Mouse (Mus musculus) T-helper 1 cell (primary cell): Measurements from ENCODE around the gene Tmem129.

Experiments used
- in situ Hi-C: fragments of 300-600 bp; cut with MboI, MseI; formaldehyde crosslinking; loops from one replicate; pipeline ENCODE4 v1.15.1; 2025; ENCODE audit warnings: high pct_unique_total_duplicates

Tmem129 gene

GRCm38 (mm10) chr5:33657787-33658663, at the start of gene Tmem129, which contains the start of gene Tacc3:
Tmem129 (minus strand) TSS chr5:33658416.
Tacc3 (plus strand) TSS chr5:33658128.
- in situ Hi-C loops = loop anchor here (25.0 kb wide), 1 partner anchor 1521 kb away; the partner anchor contains the start of gene Fosl2

- in situ Hi-C loops = loop anchor here (25.0 kb wide), 1 partner anchor 1555 kb away; no protein-coding TSS in a partner anchor
Measured at GRCm38 (mm10) chr5:33707163-33707562, 48.9 kb upstream of the Tmem129 start.

GRCm38 (mm10) chr5:33706350-33706629, 48.1 kb upstream of the Tmem129 start:
- in situ Hi-C loops = loop anchor here (25.0 kb wide), 1 partner anchor 1556 kb away; no protein-coding TSS in a partner anchor

GRCm38 (mm10) chr5:33705612-33706349, 47.6 kb upstream of the Tmem129 start:
- in situ Hi-C loops = loop anchor here (25.0 kb wide), 1 partner anchor 1557 kb away; no protein-coding TSS in a partner anchor

- in situ Hi-C loops = loop anchor here (25.0 kb wide), 1 partner anchor 1557 kb away; no protein-coding TSS in a partner anchor
Measured at GRCm38 (mm10) chr5:33704945-33705611, 46.9 kb upstream of the Tmem129 start.

GRCm38 (mm10) chr5:33703999-33704398, 45.8 kb upstream of the Tmem129 start:
- in situ Hi-C loops = loop anchor here (25.0 kb wide), 1 partner anchor 1558 kb away; no protein-coding TSS in a partner anchor

GRCm38 (mm10) chr5:33701832-33702231, 43.6 kb upstream of the Tmem129 start:
- in situ Hi-C loops = loop anchor here (25.0 kb wide), 1 partner anchor 1560 kb away; no protein-coding TSS in a partner anchor

GRCm38 (mm10) chr5:33700010-33700409, 41.8 kb upstream of the Tmem129 start:
- in situ Hi-C loops = loop anchor here (25.0 kb wide), 1 partner anchor 1562 kb away; no protein-coding TSS in a partner anchor

GRCm38 (mm10) chr5:33698669-33699068, 40.5 kb upstream of the Tmem129 start:
- in situ Hi-C loops = no loop called here

GRCm38 (mm10) chr5:33697947-33698512, 39.8 kb upstream of the Tmem129 start:
- in situ Hi-C loops = no loop called here

- in situ Hi-C loops = no loop called here
Measured at GRCm38 (mm10) chr5:33697534-33697933, 39.3 kb upstream of the Tmem129 start.

GRCm38 (mm10) chr5:33696430-33696829, 38.2 kb upstream of the Tmem129 start:
- in situ Hi-C loops = no loop called here

- in situ Hi-C loops = no loop called here
Measured at GRCm38 (mm10) chr5:33695718-33696121, 37.5 kb upstream of the Tmem129 start.

GRCm38 (mm10) chr5:33694848-33695717, 36.9 kb upstream of the Tmem129 start:
- in situ Hi-C loops = no loop called here

GRCm38 (mm10) chr5:33694461-33694847, 36.2 kb upstream of the Tmem129 start:
- in situ Hi-C loops = no loop called here

- in situ Hi-C loops = no loop called here
Measured at GRCm38 (mm10) chr5:33692393-33692792, 34.2 kb upstream of the Tmem129 start.

GRCm38 (mm10) chr5:33689852-33690645, 31.8 kb upstream of the Tmem129 start:
- in situ Hi-C loops = no loop called here

- in situ Hi-C loops = no loop called here
Measured at GRCm38 (mm10) chr5:33689221-33689844, 31.1 kb upstream of the Tmem129 start.
